Mouse (Mus musculus) cerebellum, adult 9-11 months (tissue): ENCODE measurements around the gene Kcnt2.

Experiments used
- DNase-seq: peaks from one replicate; pipeline ENCODE4 v3.0.0; 2022

Kcnt2 gene

DNA sequence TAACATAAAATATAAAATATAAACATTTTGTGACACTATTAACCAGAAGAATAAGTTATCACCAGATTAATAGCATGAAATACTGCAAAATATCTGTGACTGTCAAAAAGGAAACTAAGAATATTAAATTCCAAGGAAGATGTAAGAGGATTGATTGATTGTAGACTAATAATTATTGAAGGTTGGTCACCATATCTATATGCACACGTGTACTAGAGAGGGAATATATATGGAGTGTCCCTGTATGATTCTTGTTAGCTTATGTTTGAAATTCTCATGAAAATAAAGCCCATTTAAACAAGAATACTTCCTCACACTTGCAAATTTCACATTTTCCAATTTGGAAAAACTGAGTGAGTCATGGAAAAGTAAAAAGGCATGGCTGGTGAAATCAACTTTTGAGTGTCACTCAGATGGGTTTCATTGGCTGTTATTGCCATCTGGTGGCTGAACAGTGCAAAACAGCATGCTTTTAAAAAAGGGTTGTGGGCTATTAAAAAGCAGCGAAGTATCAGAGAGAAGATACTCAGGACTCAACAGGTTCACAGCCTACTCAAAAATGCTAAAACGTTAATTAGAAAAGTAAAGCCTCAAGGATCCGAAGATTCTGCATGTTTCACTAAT, 285.4 kb downstream of the Kcnt2 start:
- DNase-seq, result no peak

DNA sequence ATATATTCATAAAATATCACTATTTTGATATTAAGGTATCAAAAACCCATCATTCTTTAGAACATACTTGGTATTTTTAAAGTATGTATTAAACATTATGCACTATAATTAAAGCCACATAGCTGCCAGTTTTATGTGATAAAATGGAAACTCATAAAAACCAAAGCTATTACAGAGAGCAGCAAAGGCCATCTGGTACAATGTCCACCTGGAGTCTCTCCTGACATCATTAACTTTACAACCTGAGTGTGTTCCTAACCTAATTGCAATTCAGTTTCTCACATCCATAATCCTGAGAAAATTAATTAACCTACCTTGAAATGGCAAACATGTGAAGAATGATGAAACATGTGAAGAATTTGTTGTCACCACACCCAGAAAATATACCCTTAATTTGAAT, 288.9 kb downstream of the Kcnt2 start:
- no peak for DNase-seq

DNA sequence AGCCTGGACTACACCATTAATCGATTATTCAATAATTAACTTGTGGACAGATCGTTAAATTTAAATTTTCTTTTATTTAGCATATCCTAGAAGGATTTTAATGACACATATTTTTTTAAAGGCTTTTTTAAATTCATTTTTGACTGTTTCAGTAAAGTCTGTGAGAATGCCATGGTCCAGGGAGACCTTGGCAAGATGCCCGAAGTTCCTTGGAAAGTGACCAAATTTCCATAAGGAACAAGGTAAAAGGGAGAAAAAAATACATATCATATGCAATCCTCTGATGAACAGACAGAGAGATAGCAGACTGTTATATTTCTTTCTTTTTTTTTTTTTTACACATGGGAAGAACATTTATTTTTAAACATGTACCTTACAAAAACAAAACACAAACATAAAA, 296.1 kb downstream of the Kcnt2 start:
- DNase-seq, result no peak

DNA sequence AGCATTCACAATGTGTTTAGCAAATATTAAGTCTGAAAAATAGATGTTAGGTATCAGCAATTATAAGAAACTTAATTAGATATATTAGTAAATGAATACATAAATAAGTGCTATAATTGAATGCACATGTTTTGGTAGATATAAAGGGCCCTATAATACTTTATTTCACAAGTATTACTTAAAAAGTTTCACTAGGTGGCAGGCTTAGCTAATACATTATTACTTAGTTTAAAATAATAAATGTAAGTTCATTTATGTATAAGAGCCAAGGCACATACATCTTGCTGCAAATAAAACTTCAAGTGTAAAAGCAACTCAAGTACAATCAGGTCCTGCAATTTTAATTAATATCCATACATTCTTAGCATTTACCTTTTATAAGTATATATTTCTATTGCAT, 302.8 kb downstream of the Kcnt2 start:
- DNase-seq, result no peak

DNA sequence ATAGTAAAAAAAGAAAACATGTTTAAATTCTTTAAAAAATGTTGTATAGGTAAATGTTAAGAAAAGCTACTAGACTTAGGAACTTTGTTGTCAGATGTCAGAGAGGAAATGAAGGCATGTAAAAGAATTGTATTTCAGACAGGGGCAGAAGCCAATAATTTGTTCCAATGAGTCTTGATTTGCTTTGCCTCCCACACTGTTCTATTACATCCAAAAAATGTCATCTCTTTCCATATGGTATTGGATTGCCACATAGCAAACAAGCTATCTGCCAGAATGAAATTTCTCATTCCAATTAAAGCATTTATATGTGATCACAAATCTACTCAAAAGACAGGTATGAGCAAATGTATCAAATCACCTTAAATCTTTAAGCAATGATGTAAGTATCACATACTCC, 314.8 kb downstream of the Kcnt2 start:
- no peak for DNase-seq

DNA sequence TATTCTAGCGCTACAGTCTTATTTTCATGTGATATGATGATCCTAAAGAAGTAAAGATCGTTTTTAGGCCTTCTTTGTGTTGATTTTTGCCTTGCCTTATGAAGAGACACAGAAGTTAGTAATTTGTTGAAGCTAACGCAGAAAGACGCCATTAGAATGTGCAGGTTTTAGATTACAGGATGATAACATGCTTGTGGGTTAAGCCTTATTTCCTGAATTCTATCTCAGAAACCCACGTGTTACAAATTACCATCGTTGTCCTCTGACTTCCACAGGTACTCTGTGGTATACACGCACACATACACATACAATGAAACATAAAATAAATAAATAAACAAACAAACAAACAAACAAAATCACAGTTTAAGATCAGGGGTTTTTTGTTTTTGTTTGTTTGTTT, 326.2 kb downstream of the Kcnt2 start:
- DNase-seq, result no peak

DNA sequence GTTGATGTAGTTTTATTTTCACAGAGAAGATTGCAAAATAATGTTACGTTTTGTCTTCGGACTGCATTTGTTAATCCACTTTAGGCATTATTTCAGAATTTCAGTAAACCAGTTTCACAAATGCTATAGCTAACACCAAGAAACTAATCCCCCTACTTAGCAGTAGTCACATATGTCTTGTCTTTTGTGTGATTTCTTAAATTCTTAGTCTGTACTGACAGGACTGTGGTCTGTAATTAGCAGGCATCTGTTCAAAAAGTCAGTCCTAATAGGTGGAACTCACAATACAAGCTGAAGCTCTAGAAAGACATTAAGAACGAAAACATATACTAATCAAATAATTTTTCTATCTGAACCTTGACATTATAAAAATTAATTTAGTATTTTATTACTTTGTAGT, 332.6 kb downstream of the Kcnt2 start:
- no peak for DNase-seq

DNA sequence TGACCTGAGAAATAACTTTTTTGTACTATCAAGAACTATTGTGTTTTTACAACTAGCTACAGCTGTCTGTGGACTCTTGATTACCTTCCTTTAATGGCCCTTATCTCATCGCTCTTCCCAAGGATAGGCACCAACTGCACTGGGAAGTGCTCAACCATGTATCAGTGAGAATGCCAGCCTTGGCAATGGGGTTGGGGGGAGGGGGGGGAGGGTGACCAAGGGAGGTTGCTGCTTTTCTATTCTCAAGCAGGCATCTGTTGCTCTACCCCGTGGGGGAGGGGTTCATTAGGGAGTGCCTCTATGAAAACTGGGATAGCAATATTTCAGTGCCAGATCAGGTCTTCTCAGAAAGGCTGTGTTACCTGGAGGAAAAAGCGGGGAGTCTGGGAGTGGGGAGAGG, 342.3 kb downstream of the Kcnt2 start:
- no peak for DNase-seq

DNA sequence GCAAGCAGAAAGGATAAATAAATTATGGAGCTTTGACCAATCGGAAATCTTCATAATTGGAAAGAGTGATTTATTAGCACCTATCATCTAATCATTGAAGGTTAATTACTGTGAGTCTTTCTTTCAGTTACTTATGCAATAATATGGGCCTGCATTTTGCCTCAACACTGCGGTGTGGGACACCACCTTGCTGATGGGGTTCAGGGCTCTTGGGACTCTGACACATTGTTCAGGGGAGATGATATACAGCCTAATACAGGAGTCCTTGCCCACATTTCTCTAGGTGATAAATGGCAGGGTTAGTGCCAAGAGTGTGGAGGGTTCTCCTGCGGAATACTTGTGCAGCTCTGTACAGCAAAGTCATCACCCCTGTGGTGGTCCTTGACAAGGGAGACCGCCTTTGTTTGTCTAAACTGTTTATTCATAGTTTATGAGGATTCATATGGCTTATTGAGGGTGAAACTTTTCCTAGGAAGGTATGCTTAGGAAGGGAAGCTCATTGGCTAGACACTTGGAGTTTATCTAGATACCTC, 362.9 kb downstream of the Kcnt2 start:
- no peak for DNase-seq

DNA sequence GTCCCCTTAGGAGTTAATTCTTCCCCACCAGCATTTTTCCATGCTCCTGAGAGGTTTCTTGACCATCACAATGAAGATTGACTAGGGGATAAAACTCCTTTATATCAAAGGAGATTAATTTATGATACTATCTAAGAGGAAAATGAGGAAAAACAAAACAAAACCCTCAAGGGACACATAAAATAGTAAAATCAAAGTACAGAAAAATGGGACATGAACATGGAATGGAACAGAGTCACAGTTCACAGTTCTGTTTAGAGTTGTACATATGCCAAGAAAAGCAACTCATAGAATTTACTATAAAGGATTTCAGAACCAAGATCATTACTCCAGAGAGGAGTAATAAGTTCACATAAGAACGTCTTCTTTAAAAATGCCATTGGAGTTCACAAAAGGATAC, 367.1 kb downstream of the Kcnt2 start:
- no peak for DNase-seq

DNA sequence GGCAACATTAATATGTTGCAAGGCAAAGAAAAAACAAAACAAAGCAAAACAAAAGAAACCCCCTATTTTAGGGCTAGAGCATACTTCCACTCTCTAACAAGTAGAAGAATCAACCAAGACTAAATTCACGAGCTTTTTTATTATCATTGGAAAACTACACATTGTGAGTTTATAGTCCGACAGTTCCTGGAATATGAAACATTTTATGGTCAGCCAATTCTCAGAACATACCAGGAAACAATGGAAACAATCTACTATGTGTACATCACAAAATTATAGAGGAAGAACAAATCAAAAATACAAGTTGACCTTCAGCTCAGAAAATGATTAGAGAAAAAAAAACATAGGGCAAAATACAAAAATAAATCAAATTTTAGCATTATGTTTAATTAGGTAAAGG, 368.9 kb downstream of the Kcnt2 start:
- no peak for DNase-seq

DNA sequence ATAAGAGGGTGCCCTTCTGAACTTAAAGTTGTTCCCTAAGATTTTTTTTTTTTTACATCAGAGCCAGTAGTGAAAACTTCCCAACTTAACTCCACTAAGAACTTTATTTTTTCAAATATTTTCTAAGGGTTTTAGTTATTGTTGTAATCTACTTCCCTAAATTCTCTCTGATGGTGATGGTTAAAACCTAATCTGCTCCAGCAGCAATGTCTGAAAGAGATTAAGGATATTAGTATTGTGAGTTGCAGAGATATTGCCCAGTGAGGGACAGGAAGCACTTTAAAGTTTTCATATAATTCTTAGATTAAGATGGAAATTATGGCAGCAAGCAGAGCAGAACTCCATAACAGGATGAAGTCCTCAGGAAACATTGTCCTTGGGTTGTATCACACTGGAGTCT, 372.2 kb downstream of the Kcnt2 start:
- DNase-seq, result no peak

DNA sequence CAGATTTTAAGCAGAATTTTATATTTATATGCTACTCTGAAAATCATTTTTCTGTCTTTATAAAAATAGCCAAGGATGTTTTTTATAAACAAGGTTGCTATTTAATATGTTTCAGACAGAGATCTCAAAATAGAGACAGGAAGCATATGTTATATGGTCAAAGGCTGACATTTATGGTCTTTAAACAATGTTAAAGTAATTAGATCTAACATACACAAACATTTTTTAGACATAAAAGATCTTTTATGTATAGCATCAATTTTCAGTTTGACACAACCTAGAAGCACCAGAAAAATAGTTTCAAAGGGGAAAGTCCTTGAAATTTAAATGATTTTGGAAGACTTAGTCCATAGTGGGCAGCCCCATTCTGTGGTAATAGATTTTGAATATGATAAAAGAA, 379.0 kb downstream of the Kcnt2 start:
- no peak for DNase-seq

DNA sequence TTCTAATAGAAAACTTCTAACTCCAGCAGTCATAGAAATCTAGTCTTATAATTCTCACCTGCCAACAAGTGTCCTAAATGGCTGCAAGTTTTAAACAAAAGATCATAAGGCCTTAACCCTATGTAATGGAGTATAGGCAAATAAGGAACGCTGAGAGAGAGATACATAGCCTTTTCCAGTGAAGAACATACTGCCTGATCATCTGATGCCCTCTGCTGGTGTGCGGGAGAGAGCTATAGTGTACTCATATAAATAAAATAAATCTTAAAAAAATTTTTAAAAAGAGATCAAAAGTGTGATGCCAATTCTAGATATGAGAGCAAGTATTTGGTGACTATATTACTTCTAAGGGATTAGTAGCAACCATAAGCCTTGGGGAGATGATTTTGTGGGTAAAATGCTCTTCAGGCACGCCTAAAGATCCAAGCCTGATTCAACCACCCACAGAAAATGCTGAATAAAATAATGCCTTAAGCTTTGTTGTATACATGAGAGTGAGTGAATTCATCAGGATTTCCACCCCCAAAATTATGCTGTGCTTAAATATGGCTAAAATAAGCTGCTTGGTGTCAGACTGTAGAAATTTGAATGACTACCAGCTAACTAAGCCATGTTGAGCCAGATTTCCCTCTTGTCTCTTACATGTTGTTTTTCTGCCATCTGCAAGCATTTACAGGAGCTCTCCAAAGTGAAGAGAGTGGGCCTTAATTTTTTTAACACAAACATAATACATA, 413.8 kb downstream of the Kcnt2 start:
- DNase-seq, result no peak

DNA sequence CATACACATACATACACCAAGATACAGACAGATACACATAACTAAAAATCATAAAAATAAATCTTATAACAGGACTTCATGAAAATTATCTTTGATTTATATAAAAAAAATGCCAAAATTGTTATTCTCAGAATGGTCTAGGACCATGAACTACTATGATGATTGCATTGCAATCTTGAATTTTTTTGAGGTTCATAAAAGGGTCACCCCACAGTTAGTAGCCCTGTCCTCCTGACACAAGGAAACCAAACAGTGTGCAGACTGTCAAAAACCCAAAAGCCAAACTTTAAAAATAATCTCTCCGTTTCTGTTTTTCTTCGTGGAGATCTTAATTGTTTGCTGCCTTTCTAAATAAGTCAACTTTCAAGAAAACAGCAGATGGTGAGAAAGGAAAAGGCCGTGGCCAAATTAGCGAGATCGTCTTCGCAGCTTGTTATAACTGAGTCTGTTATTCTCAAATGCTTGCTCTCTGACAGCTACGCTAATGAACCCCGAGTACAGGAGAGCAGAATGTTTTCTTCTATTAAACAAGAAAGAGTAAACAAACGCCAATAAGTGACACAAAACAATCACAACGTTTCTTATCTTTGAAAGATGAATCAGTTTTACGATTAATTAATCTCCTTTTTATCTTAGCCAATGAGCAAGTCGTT, 414.9 kb downstream of the Kcnt2 start:
- no peak for DNase-seq

DNA sequence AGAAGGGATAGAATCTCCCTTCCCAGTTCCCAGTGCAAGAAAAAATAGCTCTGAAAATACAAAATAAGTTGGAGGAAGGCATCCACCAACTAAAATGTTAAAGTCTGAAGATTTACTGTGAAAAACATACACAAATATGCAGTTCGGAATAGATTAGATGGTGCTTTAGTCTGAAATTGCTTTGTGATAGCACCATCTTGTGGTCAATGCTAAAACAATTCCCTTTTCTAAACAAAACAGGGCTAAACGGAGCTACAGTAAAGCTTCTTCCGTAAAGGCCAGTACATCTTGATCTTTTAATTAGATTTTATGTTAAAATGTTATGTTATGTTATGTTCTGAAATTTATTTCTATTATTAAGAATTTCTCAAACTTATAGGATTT, 415.4 kb downstream of the Kcnt2 start:
- no peak for DNase-seq
